Mouse (Mus musculus) thymus, adult 2 months (tissue): ENCODE measurements around the gene Tyw3.
"Not testable (repeated sequence)": the region's sequence is repeated elsewhere in the genome, so short reads cannot be mapped to it uniquely, and the experiment has no call there.

Experiments
- CTCF ChIP-seq: fragments of 200-500 bp; IDR thresholded peaks from 2 replicates; pipeline ENCODE4 v1.5.1; 2012; ENCODE audit warnings: mild to moderate bottlenecking, control low read depth, low read length, moderate library complexity, borderline replicate concordance; ENCODE audit not compliant: control insufficient read depth, poor library complexity, insufficient read depth; ENCODE audit errors: extremely low read depth
- POLR2A ChIP-seq: fragments of 200-500 bp; IDR thresholded peaks from 2 replicates; pipeline ENCODE4 v1.6.1; 2012; ENCODE audit warnings: mild to moderate bottlenecking, low read length, control low read depth, moderate library complexity; ENCODE audit not compliant: control insufficient read depth, poor library complexity, insufficient read depth; ENCODE audit errors: extremely low read depth

DNA sequence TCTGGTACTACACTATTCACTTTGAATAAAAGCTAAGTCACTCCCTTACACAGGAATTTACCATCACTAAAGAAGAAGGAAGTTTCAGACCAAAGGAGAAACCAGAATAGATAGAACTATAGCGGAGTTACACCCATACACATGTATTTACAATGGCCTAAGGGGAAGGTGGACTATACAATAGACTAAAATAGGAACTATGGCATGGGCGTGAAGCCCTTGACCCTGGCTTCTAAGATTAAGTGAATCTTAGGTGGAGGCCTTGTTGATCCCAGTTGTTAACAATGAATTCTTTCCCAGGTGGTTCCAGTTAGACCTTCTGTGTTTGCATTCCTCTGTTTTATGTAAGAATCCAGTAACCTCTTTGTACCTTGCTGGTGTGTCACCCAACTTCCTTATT is 34.4 kb upstream of the Tyw3 start:
- TF ChIP-seq CTCF, POLR2A: not testable (repeated sequence)
